11 mouse cellular contexts compared by ENCODE assay signal in the genomic region with DNA sequence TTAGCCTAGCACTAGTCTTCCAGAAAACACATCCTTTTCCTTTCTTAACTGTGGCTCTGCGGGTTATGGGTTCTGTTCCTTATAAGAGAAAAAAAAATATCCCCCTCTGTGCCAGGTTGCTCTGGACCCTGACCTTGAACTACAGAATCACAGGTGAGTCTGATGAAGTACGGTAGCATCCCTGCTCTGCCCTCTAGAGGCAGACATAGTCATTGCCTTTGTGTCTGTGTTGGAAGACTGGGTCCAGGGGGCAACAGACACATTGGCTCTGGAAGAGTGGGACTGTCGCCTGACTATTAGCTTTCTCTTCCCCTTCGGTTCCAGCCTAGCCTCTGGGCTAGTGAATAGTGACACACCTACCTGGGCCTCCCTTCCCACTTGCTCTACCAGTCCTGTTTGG. TPM values are rescaled to one million over a fixed set of nuclear protein-coding genes. Genes with fewer than 3 reads are reported as not detected.
A peak's percentile ranks its signal among the peaks of the same experiment; 100 is the strongest.
DNase-seq lines count a peak whose midpoint lies in the region; ATAC-seq and TF ChIP-seq lines count a peak whose summit lies in the region.
"Had no signal": no experiment of that assay in that cellular context is flagged by ENCODE, and none has a peak within 500 bp of the region (broad histone marks: within the 10 kb centered on the region; RNA-seq: fewer than 3 reads in every experiment).

No protein-coding gene starts in this region.

- no peak overlapping the region for H3K27ac ChIP-seq in midbrain, postnatal 0 days (ENCODE audit: low read depth, low read length)
- H3K27ac ChIP-seq in midbrain, embryonic 15.5 days: no peak overlapping the region
- H3K27ac ChIP-seq: forebrain, embryonic 13.5 days; midbrain, embryonic 13.5 days had no signal

- 89% methylated on average over 4 of the region's 4 CpGs for WGBS in midbrain, postnatal 0 days
- WGBS in midbrain, embryonic 15.5 days: 85% methylated on average over 4 of the region's 4 CpGs

- no peaks in the 10 kb centered on the region for H3K9me3 ChIP-seq in midbrain, postnatal 0 days (ENCODE audit: low read length)
- H3K9me3 ChIP-seq in midbrain, embryonic 15.5 days: no peaks in the 10 kb centered on the region
- H3K9me3 ChIP-seq: midbrain, embryonic 13.5 days had no signal

- DNase-seq in frontal cortex, postnatal 10 days (ENCODE audit: low spot score in 2 of 2): no peak
- DNase-seq in midbrain, postnatal 0 days (ENCODE audit: low spot score): no peak
- DNase-seq in induced T-regulatory cell, adult 2 months (ENCODE audit: low read depth): peak; percentile 59
- DNase-seq in thymus, postnatal 36 days: peak; percentile 54 to 59
- no peak for DNase-seq in layer of hippocampus, postnatal 36 days
- no peak for DNase-seq in heart, postnatal 10 days
- DNase-seq: cerebellum, adult 11 months had no signal

- peak; percentile 52 for TF ChIP-seq CTCF in midbrain, postnatal 0 days (IDR thresholded peaks at IDR 0.05)

- H3K9ac ChIP-seq in midbrain, postnatal 0 days (replicated peaks; ENCODE audit: low read length, poor library complexity, severe bottlenecking): no peak overlapping the region
- no peak overlapping the region for H3K9ac ChIP-seq in midbrain, embryonic 15.5 days
- H3K9ac ChIP-seq: forebrain, embryonic 13.5 days; midbrain, embryonic 13.5 days had no signal

- H3K36me3 ChIP-seq in midbrain, postnatal 0 days (ENCODE audit: insufficient read depth, low read length): no peaks in the 10 kb centered on the region
- no peaks in the 10 kb centered on the region for H3K36me3 ChIP-seq in midbrain, embryonic 15.5 days (replicated peaks)
- H3K36me3 ChIP-seq: midbrain, embryonic 13.5 days had no signal

- peak; percentile 47; the same call in 1 of the 2 replicates for ATAC-seq in frontal cortex, adult (ENCODE audit: low TSS enrichment)
- no peak for ATAC-seq in midbrain, postnatal 0 days (ENCODE audit: low FRiP score)
- ATAC-seq in midbrain, embryonic 15.5 days (replicated peaks): no peak
- ATAC-seq: forebrain, embryonic 13.5 days; midbrain, embryonic 13.5 days had no signal

- H3K4me2 ChIP-seq in midbrain, postnatal 0 days (ENCODE audit: low read depth, low read length, poor library complexity, severe bottlenecking): no peak overlapping the region
- H3K4me2 ChIP-seq in midbrain, embryonic 15.5 days: no peak overlapping the region
- H3K4me2 ChIP-seq: forebrain, embryonic 13.5 days; midbrain, embryonic 13.5 days had no signal

- intact Hi-C loops in heart, postnatal 10 days (cut with DNase I): no loop called here

- no peaks in the 10 kb centered on the region for H3K27me3 ChIP-seq in midbrain, postnatal 0 days (ENCODE audit: insufficient read depth, low read length)
- no peaks in the 10 kb centered on the region for H3K27me3 ChIP-seq in midbrain, embryonic 15.5 days (replicated peaks)
- H3K27me3 ChIP-seq: forebrain, embryonic 13.5 days; midbrain, embryonic 13.5 days had no signal

- no peak overlapping the region for H3K4me3 ChIP-seq in midbrain, postnatal 0 days (ENCODE audit: low read depth, low read length)
- H3K4me3 ChIP-seq in midbrain, embryonic 15.5 days: no peak overlapping the region
- H3K4me3 ChIP-seq: forebrain, embryonic 13.5 days; midbrain, embryonic 13.5 days had no signal

- peaks cover 7% of the 10 kb centered on the region for H3K4me1 ChIP-seq in midbrain, postnatal 0 days (ENCODE audit: insufficient read depth, low read length)
- peaks cover 50% of the 10 kb centered on the region for H3K4me1 ChIP-seq in midbrain, embryonic 15.5 days

RNA-seq across cellular contexts. Expression of gene Spsb4, which starts 58.4 kb away (rescaled TPM):
- total RNA-seq in midbrain, postnatal 0 days (2014; rRNA removed): 37.7 and 38.9 TPM in 2 replicates
- 21.2 and 24.1 TPM in 2 replicates for polyA plus RNA-seq in midbrain, postnatal 0 days (2015; fragmentation: Nextera tagmentation; extraction: Ambion mirVana)
- polyA plus RNA-seq in midbrain, embryonic 15.5 days (2015; fragmentation: Nextera tagmentation; extraction: Ambion mirVana): 31.7 and 39.0 TPM in 2 replicates
- 1 to 10 TPM; 4.7 to 5.9 TPM for total RNA-seq in layer of hippocampus, postnatal 36 days (2021)
- total RNA-seq in heart, postnatal 10 days (2021): 10 to 100 TPM; 11.4 to 17.9 TPM

Comparison
In these comparisons a context has a peak if more than half of its experiments do, and no peak if none do; other contexts are left out.
1. DNase-seq: peak in induced T-regulatory cell, adult 2 months (single experiment) and thymus, postnatal 36 days (2 of 2); none in frontal cortex, postnatal 10 days (0 of 2), midbrain, postnatal 0 days (single experiment), layer of hippocampus, postnatal 36 days (0 of 2) and heart, postnatal 10 days (0 of 2).